Mouse (Mus musculus): ENCODE measurements at regions not wholly inside any gene's neighbourhood (a gene's known extent, or its start where the extent isn't known, plus 50 kb on each side); places are given as distances from the start of the nearest gene placed in this dataset.
A peak's percentile ranks its signal among the peaks of the same experiment; 100 is the strongest.

DNA sequence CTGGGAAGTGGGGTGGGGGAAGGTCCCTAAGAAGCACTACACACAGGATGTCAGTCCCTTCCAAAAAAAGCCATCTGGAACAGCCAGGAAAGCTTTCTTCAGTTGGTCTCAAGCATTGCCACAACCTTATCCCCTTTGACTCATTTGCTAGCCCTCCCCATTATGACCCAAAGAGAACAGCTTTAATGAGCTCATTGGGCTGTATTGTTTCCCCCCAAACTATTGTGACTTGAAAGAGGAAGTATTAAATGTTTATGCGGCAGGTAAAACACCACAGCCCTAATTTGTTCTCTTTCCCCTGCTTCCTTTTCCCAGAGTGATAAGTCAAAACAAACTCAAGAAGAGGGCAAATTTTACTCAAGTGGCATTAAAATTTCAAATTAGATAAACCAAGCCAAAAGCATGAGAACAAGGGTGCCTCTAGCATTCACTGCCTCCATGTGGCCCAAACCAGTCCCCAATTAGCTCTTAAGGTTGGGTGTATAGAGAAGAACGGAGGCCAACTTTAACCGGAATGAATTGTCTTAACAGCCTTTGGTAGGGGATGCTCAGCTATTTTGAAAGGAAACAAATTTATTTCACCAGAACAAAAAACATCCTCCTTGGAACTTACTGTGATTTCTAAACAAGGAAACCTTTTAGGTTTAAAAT lies 196.7 kb upstream of the Sp8 start:
- peaks cover 32% of the 10 kb centered on the region for H3K4me1 ChIP-seq
- no peak for ATAC-seq (ENCODE audit: low FRiP score, low read depth)
- no peak overlapping the region for H3K4me3 ChIP-seq
- no peak overlapping the region for H3K9ac ChIP-seq (replicated peaks)
- no peaks in the 10 kb centered on the region for H3K36me3 ChIP-seq
- H3K27ac ChIP-seq (replicated peaks) = no peak overlapping the region
- H3K4me2 ChIP-seq (replicated peaks) = no peak overlapping the region
- WGBS = 59% methylated on average over 3 of the region's 3 CpGs
- H3K27me3 ChIP-seq = peaks cover 65% of the 10 kb centered on the region
- no peaks in the 10 kb centered on the region for H3K9me3 ChIP-seq

DNA sequence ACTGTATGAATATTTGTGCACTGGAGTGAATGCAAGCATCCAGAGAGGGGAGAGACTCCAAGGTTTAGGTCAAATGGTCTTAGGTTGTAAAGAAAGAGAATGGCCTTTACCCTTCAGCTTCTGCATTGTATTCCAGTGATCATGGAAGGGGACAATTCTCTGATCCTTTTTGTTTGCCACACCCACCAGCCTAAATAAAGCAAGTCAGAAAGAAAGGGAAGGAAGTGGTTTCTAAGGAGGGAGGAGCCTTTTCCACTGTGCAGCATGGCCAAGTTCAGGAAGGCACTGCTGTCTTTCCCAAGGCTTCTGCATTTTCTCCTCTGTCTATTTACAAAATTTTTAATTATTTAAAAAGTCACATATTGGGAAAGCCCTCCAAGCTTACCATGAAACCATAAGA lies 197.5 kb upstream of the Sp8 start:
- H3K9ac ChIP-seq (replicated peaks) = no peak overlapping the region
- no peaks in the 10 kb centered on the region for H3K36me3 ChIP-seq
- no peak overlapping the region for H3K4me2 ChIP-seq (replicated peaks)
- no peak overlapping the region for H3K27ac ChIP-seq (replicated peaks)
- no peaks in the 10 kb centered on the region for H3K9me3 ChIP-seq
- no peak for ATAC-seq (ENCODE audit: low FRiP score, low read depth)
- H3K4me3 ChIP-seq = no peak overlapping the region
- H3K27me3 ChIP-seq = peaks cover 68% of the 10 kb centered on the region
- H3K4me1 ChIP-seq = peaks cover 32% of the 10 kb centered on the region

DNA sequence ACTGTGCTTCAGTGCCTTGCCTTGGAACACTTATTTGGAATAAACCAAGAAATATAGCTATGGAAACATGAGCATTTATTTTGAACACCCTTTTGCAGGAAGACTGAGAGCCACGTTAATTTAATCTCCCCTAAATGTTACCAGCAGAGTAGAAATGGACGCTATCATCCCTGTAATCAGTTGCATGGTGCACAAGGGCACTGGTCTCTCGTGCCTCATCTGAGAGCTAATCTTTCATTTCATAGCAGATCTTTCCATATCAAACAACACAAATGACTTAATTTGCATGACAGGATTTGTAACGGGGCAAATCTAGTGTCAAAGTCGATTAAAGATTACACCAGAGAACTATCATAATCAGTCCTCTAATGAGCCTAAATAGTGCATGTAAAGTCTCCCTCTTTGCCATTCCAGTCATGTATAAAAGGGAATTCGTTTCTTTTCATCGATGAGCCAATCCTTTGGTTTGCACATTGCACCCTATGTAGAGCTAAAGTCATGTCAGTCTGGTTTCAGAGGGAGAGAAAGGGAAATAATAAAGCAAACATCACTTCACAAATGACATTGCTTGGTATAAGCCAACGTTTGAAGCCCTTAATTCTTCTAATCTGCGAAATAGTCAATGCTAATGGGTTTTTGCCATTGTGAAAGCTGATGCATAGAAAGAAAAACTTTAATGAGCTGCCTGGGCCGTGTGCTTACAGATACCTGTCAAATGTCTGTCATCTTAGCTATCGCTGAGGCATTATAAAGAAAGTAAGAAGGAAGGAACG lies 198.7 kb upstream of the Sp8 start:
- H3K9me3 ChIP-seq = no peaks in the 10 kb centered on the region
- 27% methylated on average over 12 of the region's 12 CpGs for WGBS
- ATAC-seq (ENCODE audit: low FRiP score, low read depth) = peak; percentile 56
- H3K9ac ChIP-seq (replicated peaks) = no peak overlapping the region
- H3K27me3 ChIP-seq = peaks cover 70% of the 10 kb centered on the region
- no peak overlapping the region for H3K4me3 ChIP-seq
- no peaks in the 10 kb centered on the region for H3K36me3 ChIP-seq
- no peak overlapping the region for H3K27ac ChIP-seq (replicated peaks)
- peaks cover 32% of the 10 kb centered on the region for H3K4me1 ChIP-seq
- no peak overlapping the region for H3K4me2 ChIP-seq (replicated peaks)

DNA sequence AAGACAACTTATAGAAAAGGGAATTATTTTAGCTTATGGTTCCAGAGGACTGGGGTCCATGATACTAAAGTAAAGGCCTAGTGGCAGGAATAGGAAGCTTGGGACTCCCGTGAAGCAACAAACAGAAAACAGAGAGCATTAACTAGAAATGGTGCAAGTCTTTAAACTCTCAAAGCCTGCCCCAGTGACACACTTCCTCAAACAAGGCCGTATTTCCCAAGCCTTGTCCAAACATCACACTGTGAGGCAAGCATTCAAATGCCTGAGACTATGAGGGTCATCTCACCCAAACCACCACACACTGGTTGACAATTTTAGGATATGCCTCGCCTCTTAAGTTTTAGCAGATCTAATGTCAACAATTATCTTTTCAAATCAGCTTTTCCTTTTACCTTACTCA lies 205.2 kb upstream of the Sp8 start:
- Histone ChIP-seq H3K4me1 (peaks cover 5% of the 10 kb centered on the region; the same call in 1 of the 2 replicates), H3K4me3 (no peak overlapping the region), H3K36me3 (no peaks in the 10 kb centered on the region), H3K27me3 (peaks cover 67% of the 10 kb centered on the region), H3K9ac (replicated peaks) (no peak overlapping the region), H3K27ac (replicated peaks) (no peak overlapping the region), H3K4me2 (replicated peaks) (no peak overlapping the region), H3K9me3 (no peaks in the 10 kb centered on the region)
- WGBS = 76% methylated on average over 3 of the region's 3 CpGs
- ATAC-seq (ENCODE audit: low FRiP score, low read depth) = no peak

DNA sequence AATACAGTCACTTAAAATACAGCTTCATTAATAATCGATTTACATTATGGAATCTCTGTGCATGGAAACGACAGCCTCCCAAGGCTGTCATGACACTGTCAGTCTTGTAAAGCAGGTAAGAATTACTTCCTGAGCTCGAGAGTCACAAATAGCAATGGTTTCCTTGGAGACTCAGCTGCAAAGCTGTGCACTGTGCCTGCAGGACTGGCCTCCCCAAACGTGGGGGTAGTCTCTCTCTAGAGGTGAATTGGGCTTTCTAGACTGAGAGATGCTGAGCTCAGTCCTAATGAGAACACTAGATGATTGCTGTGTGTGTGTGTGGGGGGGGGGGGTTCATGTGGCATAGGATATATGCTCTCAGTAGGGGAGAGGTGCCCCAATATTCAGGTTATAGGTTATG lies 208.9 kb upstream of the Sp8 start:
- Histone ChIP-seq H3K9ac (replicated peaks) (no peak overlapping the region), H3K9me3 (0 out of 2 replicates have a peak, but pooled peaks cover 4% of the 10 kb centered on the region), H3K4me3 (no peak overlapping the region), H3K27ac (replicated peaks) (no peak overlapping the region), H3K36me3 (no peaks in the 10 kb centered on the region), H3K4me1 (peaks cover 5% of the 10 kb centered on the region; the same call in 1 of the 2 replicates), H3K27me3 (peaks cover 35% of the 10 kb centered on the region), H3K4me2 (replicated peaks) (no peak overlapping the region)
- ATAC-seq (ENCODE audit: low FRiP score, low read depth) = no peak
- 33% methylated on average over 4 of the region's 4 CpGs for WGBS

DNA sequence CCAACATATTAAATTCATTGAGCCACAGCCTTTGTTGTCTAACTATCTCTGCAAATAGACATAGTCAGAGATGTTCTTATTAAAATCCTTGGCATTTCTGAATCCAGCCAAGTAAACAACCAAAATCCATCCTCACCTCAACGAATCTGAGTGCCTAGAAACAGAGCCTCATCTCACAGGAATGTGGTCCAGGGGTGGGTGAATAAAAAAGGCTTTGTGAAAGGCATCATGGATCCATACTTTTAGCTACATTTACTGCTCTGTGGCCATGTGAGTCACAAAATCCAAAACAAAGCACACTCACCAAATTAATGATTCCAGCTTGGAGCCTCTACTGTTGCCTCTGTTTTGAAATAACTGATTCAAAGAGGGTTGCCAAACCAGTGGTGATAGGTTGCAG lies 210.7 kb upstream of the Sp8 start:
- Histone ChIP-seq H3K4me3 (no peak overlapping the region), H3K27me3 (peaks cover 21% of the 10 kb centered on the region)
- WGBS = 37% methylated on average over 1 of the region's 1 CpGs

DNA sequence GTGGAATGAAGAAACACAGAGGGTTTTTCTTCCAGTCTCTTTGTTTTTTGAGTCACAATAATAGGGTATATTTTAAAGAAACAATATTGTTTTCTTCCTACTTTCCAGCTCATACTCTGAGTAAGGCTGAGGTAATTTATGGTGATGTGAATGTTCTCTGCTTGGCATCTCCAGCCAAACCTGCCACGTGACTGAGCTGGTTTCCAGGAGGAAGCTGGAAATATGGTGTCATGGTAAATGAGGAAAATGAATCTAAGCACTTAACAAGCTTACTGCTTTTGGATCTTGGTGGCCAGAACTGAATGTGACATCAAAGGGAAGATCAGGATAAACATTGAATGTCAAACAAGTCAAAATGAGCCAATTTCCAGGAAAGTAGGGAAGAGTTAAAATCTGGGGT lies 215.8 kb upstream of the Sp8 start:
- Histone ChIP-seq H3K4me3 (no peak overlapping the region), H3K27me3 (0 out of 2 replicates have a peak, but pooled peaks cover 3% of the 10 kb centered on the region), H3K9me3 (0 out of 2 replicates have a peak, but pooled peaks cover 4% of the 10 kb centered on the region), H3K9ac (replicated peaks) (no peak overlapping the region), H3K4me2 (replicated peaks) (no peak overlapping the region), H3K36me3 (no peaks in the 10 kb centered on the region), H3K4me1 (no peaks in the 10 kb centered on the region), H3K27ac (replicated peaks) (no peak overlapping the region)
- WGBS = 77% methylated on average over 1 of the region's 1 CpGs
- no peak for ATAC-seq (ENCODE audit: low FRiP score, low read depth)

More for the DNA sequence above, 210.7 kb upstream of the Sp8 start:
- Histone ChIP-seq H3K4me2 (replicated peaks) (no peak overlapping the region), H3K9ac (replicated peaks) (no peak overlapping the region), H3K27ac (replicated peaks) (no peak overlapping the region), H3K9me3 (0 out of 2 replicates have a peak, but pooled peaks cover 4% of the 10 kb centered on the region), H3K4me1 (peaks cover 5% of the 10 kb centered on the region; the same call in 1 of the 2 replicates), H3K36me3 (no peaks in the 10 kb centered on the region)
- no peak for ATAC-seq (ENCODE audit: low FRiP score, low read depth)

DNA sequence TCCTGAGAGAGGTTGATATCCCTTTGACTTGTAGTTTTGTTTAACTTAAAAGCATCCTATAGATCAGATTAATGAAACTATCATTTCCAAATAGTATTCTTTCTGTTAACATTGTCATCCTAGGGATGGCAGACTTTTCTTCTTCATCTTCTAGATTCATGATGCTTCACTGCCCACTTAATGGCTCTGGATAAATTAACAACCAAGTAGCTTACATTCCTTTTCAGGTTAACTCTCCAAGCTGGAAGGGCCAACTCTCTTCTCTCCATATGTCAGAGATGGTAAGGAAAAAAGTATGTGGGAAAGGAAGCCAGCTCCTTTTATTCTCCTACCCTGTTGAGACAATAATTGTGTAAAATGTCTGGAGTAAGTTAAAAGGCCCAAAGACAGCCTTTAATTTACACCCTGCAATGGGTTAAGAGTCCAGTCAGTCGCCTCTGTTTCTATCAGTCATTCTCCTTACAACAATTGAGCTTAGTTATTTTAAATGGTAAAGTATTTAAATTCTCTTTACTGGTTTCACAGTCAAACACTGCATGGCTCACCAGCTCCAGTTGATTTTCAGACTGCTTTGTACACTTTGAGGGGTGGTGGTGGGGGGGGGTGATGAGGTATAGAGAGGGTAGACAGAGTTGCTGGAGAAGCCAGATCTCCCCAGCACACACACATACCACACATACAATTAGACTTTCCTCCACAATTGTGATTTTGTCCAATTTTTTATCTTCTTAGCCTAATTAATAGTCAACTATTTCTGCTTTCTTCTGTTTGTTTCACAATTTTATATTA lies 224.2 kb upstream of the Sp8 start:
- Histone ChIP-seq H3K9ac (replicated peaks) (no peak overlapping the region), H3K27me3 (0 out of 2 replicates have a peak, but pooled peaks cover 4% of the 10 kb centered on the region), H3K27ac (replicated peaks) (no peak overlapping the region), H3K4me3 (no peak overlapping the region), H3K36me3 (no peaks in the 10 kb centered on the region), H3K4me2 (replicated peaks) (no peak overlapping the region), H3K4me1 (peaks cover 10% of the 10 kb centered on the region; the same call in 1 of the 2 replicates), H3K9me3 (no peaks in the 10 kb centered on the region)
- no peak for ATAC-seq (ENCODE audit: low FRiP score, low read depth)
- WGBS = 50% methylated on average over 1 of the region's 1 CpGs

DNA sequence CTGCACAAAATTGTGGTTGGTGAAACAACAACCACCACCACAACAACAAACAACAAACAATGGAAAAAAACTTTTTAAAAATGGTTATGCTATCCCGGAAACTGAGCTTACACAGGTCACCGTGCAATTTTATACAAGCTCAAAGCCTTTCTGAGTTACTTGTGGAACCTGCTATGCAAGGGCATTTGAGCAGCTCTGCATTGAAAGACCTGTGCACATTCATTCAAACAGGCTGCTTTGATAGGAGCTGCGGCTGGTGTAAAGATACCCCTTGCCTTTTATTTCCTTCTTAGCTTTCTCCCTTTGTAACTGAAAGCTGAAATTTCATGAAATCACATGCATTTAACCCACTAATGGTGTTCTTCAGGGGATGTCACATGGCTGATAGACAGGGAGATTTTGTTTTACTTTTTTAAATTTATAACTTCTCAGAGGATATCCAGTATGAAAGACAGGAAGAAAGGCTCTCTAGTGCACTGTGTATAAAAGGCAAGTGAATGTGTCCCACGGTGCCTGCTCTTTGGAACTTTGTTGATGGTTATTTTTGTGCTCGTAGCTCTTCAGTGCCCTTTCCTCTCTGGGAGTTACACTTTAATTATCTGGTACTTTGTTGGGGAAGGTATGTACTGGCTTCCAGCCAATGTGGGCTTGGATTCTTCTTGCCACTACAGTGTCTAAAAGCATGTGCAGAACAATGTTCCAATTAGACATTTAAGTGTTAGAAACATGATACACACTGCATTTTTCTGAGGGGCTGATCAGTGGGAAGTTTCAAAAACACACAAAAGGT lies 225.1 kb upstream of the Sp8 start:
- H3K4me1 ChIP-seq = peaks cover 10% of the 10 kb centered on the region; the same call in 1 of the 2 replicates
- H3K27ac ChIP-seq (replicated peaks) = no peak overlapping the region
- 0 out of 2 replicates have a peak, but pooled peaks cover 4% of the 10 kb centered on the region for H3K27me3 ChIP-seq
- H3K4me3 ChIP-seq = no peak overlapping the region
- no peak overlapping the region for H3K4me2 ChIP-seq (replicated peaks)
- WGBS = 25% methylated on average over 5 of the region's 5 CpGs
- ATAC-seq (ENCODE audit: low FRiP score, low read depth) = no peak
- no peaks in the 10 kb centered on the region for H3K36me3 ChIP-seq
- no peaks in the 10 kb centered on the region for H3K9me3 ChIP-seq
- no peak overlapping the region for H3K9ac ChIP-seq (replicated peaks)

DNA sequence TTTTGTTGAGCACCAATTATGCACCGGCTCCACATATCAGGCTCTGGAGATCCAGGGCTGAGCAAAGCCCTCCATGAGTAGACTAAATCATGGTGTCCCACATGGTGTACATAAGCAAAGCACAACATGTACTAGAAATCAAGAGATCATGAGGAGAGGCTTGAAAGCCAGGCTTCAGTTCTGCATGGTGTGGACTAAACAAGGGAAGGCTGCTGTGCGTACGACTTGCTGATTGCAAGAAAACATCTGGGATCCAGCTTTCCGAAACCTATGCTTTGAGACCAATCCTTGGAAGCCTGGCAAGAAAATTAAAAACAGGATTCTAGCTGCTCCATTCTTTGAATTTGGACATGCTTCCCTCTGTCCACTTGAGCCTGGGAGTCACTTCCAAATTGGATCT lies 249.1 kb upstream of the Sp8 start:
- Histone ChIP-seq H3K27me3 (peaks cover 12% of the 10 kb centered on the region), H3K4me1 (peaks cover 8% of the 10 kb centered on the region), H3K27ac (replicated peaks) (no peak overlapping the region), H3K4me3 (no peak overlapping the region), H3K36me3 (no peaks in the 10 kb centered on the region), H3K9ac (replicated peaks) (no peak overlapping the region), H3K9me3 (no peaks in the 10 kb centered on the region), H3K4me2 (replicated peaks) (no peak overlapping the region)
- WGBS = 80% methylated on average over 4 of the region's 4 CpGs
- no peak for ATAC-seq (ENCODE audit: low FRiP score, low read depth)

DNA sequence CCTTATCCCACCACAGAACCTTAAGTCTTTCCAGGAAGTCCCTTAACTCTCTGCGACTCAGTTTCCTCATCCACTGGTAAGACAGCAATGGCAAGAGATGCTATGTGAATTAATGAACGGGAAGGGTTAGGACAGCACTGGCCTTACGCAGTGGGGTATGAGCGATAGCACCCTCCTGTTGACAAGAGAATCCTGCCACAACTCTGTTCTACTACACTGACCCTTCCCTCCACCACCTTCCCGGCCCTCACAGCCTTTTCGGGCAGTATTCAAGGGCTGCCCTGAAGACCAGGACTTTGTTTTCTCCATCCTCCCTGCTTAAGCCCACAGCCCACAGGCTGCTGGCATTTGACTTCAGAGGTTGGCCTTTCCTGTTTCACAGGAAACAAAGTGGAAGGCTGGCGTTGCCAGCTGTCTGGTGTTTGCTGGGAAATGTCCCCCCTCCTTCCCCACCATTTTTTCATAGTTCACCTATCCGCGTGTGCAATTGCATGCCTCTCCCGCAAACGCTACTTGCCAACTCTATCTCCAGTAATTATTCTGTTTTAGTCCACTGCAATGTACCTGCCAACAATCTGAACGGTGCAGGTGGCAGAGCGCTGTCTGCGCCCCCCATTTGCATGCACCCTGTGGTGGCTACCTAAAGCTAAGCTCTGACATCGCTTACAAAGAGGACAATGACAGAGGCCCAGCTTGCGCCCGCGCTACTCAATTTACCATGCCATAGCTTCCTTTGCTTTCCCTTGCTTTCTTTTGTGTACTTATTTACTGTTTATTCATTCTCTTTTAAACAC lies 251.2 kb upstream of the Sp8 start:
- Histone ChIP-seq H3K36me3 (no peaks in the 10 kb centered on the region), H3K4me1 (peaks cover 8% of the 10 kb centered on the region), H3K27ac (replicated peaks) (no peak overlapping the region), H3K4me2 (replicated peaks) (peak overlapping the region; percentile 51), H3K4me3 (0 out of 2 replicates have a peak overlapping the region, but pooled peaks have one; percentile 7), H3K9ac (replicated peaks) (no peak overlapping the region), H3K9me3 (no peaks in the 10 kb centered on the region), H3K27me3 (peaks cover 12% of the 10 kb centered on the region)
- WGBS = 17% methylated on average over 18 of the region's 18 CpGs
- ATAC-seq (ENCODE audit: low FRiP score, low read depth) = peak; percentile 68; the same call in 1 of the 2 replicates
